Mouse (Mus musculus): ENCODE results near the gene H60c.
"Not testable (repeated sequence)": the region's sequence is repeated elsewhere in the genome, so short reads cannot be mapped to it uniquely, and the experiment has no call there.

H60c gene

DNA sequence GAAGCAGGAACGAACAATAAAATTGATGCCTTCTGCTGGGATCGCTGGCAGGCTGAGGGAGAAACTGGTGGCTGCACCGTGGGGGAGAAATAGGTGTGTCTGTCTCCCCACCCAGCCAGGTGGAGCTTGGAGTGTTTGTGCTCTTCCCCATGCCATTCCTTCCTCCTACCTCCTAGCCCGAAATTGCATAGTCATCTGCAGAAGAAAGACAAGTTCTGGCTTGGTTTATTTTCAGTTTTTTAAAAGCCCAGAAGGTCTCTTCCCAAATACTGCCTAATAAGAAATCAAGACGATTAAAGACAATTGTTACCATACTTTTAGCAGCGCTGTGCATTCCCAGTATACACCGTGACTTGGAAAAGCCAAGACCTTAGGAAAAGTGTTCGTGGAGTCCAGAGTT, at the start of gene H60c:
H60c (minus strand) TSS at position 101 of the 400 bp plus-strand sequence.
- no peak for DNase-seq (ENCODE audit: low read depth, low spot score)

DNA sequence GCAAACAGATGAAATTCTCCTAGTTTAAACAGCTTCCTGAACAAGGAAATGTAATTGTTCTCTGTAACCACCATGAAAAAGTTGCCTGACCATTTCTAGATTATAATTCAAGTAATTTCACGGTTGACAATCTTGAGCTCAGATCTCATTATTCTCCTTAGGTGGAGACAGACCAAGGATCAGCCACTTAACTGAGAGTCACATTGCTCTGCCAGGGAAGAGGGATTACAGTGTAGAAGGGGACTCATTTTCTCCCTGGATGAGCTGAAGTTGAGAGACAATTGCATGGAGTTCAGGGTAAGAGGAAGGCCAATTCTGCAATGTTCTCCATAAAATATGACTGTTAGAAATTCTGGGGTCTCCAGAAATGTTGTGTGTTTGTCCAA, 41.2 kb upstream of the H60c start:
- no peak for DNase-seq (ENCODE audit: low read depth, low spot score)

- DNase-seq (ENCODE audit: low read depth, low spot score): no peak
Measured at GRCm38 (mm10) chr10:3308180-3308820, 40.7 kb upstream of the H60c start.

DNA sequence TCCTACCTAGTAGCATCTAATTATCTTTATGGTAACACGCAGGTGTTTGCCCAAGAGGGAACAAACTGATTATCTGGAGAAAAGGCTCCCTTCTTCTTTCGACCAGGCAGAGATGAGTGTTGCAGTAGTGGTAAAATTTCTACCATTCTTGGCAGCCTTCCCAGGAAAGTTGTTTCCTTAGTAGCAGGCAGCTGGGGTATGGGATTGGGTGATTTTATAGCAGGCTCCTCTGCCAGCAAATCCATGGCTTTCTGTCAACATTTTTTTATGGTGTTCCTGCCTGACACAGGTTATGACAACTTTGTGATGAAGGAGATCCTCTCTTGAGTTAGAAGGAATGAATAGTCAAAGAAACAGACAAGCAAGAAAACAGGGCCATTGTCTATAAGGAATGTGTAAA, 40.2 kb upstream of the H60c start:
- no peak for DNase-seq (ENCODE audit: low read depth, low spot score)

GRCm38 (mm10) chr10:3293969-3294368, 26.4 kb upstream of the H60c start:
- DNase-seq (ENCODE audit: low read depth, low spot score): no peak

DNA sequence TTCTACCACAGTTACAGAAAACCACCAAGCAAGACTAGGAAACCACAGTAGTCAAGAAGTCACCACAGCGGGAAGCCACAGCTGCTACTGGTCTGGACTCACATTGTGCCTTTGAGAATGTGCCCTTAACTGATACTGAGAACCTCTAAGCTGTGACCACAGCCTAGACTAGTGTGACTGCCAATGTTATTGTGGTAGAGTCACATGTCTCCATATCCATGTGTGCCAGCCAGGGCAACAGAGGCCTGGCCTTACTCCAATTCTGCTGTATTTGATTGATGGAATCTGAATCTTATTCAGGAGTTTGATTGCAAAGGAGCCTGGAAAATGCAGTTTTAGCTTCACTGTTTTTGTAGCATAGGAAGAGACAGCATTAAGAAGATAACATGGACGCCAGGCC, 13.5 kb upstream of the H60c start:
- DNase-seq (ENCODE audit: low read depth, low spot score): no peak

DNA sequence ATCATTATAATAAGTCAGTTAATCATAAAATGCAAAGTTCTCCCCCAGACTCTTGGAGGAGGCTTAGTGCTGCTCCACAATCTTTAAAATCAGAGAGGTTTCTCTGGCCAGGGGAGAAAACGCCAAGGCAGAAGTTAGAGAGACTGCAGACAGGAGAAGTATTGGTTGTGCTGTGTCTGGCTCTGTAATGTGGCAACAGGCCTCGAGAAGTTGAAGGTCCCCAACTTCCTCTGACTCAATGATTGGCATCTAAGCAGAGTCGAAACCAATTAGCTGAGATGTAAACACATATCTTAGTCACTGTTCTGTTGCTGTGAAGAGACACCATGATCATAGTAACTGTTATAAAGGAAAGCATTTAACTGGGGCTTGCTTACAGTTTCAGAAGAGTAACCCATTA, 6.5 kb upstream of the H60c start:
- DNase-seq (ENCODE audit: low read depth, low spot score): no peak

GRCm38 (mm10) chr10:3271036-3271435, 3.5 kb upstream of the H60c start:
- DNase-seq (ENCODE audit: low read depth, low spot score): no peak

GRCm38 (mm10) chr10:3266729-3267128, 842 bp downstream of the H60c start:
- DNase-seq (ENCODE audit: low read depth, low spot score): no peak

GRCm38 (mm10) chr10:3262784-3263183, 4.8 kb downstream of the H60c start:
- DNase-seq (ENCODE audit: low read depth, low spot score): no peak

DNA sequence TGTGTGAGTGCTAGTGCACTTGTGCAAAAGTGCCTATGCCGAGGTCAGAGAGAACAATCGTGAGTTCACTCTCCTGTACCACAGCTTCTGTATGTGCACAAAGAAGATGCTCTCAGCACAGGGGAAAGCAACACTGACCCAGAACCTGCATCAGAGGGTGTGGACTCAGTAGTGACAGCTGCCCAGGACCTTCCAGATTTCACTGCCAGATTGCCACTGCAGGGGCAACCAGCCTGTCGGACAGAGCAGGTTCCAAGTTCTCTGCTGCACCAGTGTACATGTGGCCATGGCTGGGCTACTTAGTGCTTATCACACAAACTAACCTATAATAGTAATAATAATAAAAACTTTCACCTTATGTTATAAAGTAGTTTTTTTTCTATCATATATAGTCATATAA, 10.2 kb downstream of the H60c start:
- no peak for DNase-seq (ENCODE audit: low read depth, low spot score)

DNA sequence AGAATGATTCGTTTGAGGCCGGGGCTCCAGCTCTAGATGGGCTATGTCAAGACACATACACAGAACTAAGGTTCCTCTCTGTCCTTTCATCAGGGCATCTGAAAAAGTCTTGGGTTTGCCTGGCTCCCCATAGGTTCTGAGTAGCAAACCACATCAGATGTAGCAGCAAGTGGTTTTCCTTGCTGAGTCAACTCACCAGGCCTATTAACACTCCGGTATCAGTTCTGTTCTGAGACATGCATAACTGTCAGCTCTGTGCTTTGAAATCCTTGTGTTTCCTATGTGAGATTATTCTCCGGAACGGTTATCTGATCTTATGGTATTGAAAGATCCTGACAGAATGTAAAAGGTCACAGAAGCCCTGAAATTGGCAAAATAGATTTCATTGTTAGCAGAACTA, 29.1 kb downstream of the H60c start:
- not testable (repeated sequence) for DNase-seq (ENCODE audit: low read depth, low spot score)

GRCm38 (mm10) chr10:3236638-3237270, 30.8 kb downstream of the H60c start:
- no peak for DNase-seq (ENCODE audit: low read depth, low spot score)

DNA sequence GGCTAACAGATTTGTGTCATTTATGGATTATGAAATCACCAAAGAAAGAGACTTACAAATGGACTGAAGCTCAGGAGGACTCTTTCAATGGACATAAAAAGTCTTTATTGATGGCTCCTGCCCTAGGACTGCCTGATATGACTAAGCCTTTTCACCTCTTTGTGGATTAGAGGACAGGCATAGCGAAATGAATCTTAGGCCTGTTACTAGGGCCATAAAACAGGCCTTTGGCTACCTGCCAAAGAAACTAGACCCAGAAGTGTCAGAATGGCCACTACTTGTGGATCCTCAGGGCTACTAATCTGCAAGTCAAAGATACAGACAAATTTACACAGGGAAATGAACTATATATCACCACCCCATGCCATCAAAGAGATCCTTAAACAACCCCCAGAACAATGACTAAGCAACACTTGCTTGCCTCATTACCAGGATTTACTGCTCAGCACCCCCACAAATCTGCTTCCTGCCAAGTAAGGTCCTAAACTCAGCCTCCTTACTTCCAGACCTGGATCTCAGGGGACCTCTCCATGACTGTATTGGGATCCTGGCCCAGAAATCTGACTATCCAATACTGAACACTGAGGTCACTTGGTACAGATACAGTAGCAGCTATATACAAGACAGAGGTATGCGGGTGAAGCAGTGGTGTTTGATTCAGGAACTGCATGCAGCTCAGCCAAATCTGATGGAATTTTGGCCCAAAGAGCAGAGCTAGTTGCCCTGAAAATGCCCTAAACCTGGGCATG, 39.0 kb downstream of the H60c start:
- no peak for DNase-seq (ENCODE audit: low read depth, low spot score)

All from forelimb bud, embryonic 11.5 days (tissue).